Mouse (Mus musculus): ENCODE measurements around the gene Gfpt1.
A peak's percentile ranks its signal among the peaks of the same experiment; 100 is the strongest.
"Not testable (repeated sequence)": the region's sequence is repeated elsewhere in the genome, so short reads cannot be mapped to it uniquely, and the experiment has no call there.

Gfpt1 gene

DNA sequence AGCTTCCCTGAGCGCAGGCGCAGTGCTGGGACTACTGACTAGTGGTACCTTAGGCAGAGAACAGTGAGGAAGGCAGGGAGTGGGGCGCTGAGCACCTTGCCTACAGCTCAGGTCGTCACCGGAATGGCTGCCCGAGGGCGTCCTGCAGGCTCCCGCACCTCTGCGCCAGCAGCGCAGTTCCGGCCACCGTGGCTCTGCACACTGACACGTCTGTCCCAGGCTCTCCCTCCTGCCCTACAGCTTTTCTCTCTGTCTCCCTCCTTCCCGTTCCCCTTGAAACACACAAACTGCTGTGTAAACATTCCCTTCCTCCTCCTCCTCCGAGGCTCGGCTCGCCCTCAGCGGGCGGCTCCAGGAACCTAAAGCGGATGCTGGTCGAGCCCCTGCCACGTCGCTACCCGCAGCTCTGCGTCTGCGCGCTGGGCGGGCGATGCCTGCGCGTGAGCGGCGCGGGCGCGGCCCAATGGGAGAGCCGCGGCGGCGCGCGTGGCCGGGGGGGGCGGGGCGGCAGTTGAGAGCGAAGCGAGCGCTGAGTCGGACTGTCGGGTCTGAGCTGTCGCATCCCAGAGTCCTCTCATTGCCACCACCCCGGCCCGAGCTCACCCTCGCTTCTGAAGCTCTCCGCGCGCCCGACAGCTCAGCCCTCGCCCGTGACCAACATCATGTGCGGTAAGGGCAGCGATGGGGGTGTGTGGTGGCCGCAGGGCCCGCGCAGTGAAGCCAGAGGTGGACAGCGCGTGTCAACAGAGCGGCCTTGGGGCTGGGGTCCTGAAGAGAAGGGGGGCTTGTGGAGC lies at the start of gene Gfpt1:
Gfpt1 (plus strand) TSS at position 510 of the 794 bp plus-strand sequence.
- DNase-seq (ENCODE audit: low spot score in 2 of 2) = peak; percentile 93 to 95

DNA sequence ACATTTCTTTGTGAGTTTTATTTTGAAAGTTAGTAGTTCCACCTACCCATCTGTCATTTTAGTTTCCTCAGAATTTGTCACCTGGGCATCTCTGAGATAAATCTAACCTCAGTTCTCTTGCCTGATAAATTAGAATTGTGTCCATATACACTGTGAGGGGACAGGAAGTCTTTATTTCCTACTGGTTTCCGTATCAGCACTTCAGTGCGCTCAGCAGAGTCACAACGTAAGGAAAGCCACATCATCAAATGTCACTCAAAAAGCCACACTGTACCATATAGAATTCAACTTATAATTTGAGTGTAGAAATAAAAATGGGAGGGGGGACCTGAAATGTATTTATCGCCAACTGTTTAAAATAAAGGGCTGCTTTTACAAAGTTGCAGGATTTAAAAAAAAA lies 48.4 kb upstream of the Gfpt1 start:
- DNase-seq (ENCODE audit: low spot score in 2 of 2) = no peak

GRCm38 (mm10) chr6:86996629-86997307 lies 45.9 kb upstream of the Gfpt1 start:
- peak; percentile 46 to 65 for DNase-seq (ENCODE audit: low spot score in 2 of 2)

GRCm38 (mm10) chr6:86997360-86997759 lies 45.3 kb upstream of the Gfpt1 start:
- no peak for DNase-seq (ENCODE audit: low spot score in 2 of 2)

DNA sequence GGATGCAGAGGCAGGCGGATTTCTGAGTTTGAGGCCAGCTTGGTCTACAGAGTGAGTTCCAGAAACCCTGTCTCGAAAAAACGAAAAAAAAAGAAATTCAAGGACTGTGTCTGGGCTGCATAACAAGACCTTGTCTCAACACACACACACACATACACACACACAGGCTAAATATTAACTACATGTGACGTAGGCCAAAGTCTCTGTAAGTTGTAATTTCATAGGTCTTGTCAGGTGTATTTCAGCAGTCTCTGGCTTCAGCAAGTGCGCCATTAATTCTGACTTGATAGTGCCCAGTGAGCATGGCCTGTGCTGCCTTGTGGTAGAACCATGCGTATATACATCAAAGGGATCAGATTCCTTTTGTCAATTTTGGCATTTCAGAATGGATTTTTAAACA lies 40.7 kb upstream of the Gfpt1 start:
- no peak for DNase-seq (ENCODE audit: low spot score in 2 of 2)

DNA sequence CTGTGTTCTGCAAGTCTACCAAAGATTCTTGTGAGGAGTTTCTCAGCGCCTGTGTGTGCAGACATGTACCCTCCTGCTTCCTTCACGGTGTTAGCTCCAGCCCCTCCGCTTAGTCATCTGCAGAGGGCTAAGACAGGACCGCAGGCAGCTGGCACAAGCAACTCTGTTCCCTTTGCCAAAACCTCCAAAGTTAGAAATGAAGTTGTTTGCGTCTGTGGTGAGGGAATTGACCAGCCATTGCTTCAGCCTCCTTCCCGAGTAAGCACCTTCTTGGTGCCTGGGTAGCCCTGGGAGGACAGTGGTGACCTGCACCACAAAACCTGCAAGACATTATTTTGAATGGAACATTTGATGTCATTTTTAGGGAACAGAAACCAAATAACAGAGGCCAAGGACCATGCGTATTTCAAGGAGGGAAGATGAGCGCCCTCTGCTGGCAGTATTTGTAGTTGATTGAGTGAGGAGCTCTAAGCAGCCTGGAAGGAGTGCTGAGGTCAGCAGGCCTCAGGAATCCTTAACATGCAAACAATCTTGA lies 40.1 kb upstream of the Gfpt1 start:
- peak; percentile 89 to 92 for DNase-seq (ENCODE audit: low spot score in 2 of 2)

- DNase-seq (ENCODE audit: low spot score in 2 of 2) = no peak
Observed at GRCm38 (mm10) chr6:87004099-87004498, 38.5 kb upstream of the Gfpt1 start.

- no peak for DNase-seq (ENCODE audit: low spot score in 2 of 2)
Observed at GRCm38 (mm10) chr6:87005577-87005976, 37.1 kb upstream of the Gfpt1 start.

DNA sequence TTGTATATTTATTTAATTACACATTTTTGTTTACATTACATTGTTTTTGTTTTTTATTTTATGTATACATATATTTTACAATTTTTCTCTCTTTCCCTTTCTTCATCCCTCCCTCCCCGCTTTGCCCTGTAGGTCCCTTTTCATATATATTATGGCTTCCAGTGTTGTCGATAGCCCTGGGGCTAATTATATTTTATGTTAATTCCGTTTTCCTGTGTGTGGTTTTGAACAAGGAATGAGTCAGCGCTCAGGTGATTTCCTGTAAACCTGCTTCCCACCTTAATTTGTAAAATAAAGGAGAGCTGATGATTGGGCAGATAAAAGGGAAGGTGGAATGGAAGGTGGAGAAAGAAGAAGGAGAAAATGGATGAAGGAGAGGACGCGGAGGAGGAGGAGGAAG lies 33.8 kb upstream of the Gfpt1 start, which contains the start of gene Nfu1:
Nfu1 (plus strand) TSS at position 350 of the 400 bp plus-strand sequence.
- no peak for DNase-seq (ENCODE audit: low spot score in 2 of 2)

GRCm38 (mm10) chr6:87009692-87010328 lies 32.8 kb upstream of the Gfpt1 start:
- DNase-seq (ENCODE audit: low spot score in 2 of 2) = peak; percentile 94 to 95

DNA sequence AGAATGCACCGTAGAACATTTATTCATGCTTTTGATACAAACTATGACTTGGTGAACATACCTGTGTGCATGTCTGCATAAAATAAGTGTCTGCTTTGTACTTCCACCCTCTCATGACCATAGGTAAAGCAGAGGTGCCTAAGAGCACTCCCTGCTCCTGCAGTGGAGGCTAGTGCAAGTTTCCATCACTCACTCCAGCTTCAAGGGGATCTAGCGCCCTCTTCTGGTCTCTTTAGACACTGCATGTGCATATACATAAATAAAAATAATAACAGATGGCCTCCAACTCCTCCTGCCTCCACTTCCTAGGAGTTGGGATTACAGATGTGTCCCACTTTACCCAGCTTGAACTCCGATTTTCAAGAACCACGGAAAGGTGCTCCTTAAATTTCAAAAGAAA lies 25.7 kb upstream of the Gfpt1 start:
- peak in 1 of 2 experiments; percentile 45 for DNase-seq (ENCODE audit: low spot score in 2 of 2)

DNA sequence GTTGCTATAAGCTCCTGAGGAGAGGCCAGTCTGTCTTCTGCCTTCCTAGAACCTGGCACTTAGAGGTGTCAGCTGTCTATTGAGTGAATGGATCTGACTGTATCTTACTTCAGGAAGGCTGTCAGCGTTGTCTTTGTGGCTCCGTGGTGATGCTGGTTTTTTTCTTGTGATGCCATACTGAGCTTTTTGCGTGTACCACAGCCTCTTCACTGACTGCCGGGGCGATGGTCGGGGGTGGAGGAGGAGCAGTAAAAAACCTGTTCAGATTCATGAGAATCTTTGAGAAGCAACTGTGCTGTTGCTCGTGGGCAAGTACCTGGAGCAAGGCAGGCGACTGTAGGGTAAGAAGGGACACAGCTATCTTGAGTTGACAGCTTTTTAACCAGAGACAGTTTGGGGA lies 23.8 kb upstream of the Gfpt1 start:
- no peak for DNase-seq (ENCODE audit: low spot score in 2 of 2)

DNA sequence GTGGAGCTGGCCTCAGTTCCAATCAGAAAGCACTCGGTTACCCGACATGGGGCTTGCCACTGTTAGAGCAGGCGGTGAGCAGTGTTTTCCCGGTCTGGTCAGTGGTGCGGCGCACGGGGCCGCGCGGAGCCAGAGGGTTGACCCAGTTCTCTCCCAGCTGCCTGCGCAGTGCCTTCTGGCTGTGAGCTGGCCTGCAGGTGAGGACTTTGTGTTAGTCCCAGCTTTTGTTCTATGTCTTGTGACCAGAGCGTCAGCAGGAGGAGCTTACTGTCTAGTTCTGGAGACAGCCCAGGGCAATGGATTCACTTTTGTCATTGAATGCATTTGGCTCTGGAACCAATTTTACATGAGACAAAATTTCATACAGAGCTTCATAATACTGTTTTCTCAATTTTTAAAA lies 20.9 kb upstream of the Gfpt1 start:
- DNase-seq (ENCODE audit: low spot score in 2 of 2) = no peak

GRCm38 (mm10) chr6:87026980-87027379 lies 15.7 kb upstream of the Gfpt1 start:
- DNase-seq (ENCODE audit: low spot score in 2 of 2) = no peak

DNA sequence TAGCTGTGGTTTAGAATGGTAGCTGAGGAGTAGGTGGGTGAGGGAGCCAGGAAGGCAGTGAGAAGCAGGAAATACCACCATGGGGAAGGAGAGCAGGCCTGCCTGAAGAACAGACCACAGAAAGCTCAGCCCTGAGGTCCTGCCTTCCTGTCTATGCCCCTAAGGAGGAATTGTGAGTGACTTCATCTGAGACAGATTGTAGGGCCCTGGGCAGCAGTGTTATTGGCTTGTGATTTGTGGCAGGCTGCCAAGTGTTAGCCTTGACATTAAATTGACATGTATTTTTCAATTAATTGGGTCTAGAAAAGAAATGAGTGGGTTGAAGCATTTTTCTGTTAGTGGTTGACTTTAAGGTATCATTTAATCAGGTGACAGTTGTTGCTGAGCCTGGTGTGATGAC lies 13.8 kb upstream of the Gfpt1 start:
- no peak for DNase-seq (ENCODE audit: low spot score in 2 of 2)

DNA sequence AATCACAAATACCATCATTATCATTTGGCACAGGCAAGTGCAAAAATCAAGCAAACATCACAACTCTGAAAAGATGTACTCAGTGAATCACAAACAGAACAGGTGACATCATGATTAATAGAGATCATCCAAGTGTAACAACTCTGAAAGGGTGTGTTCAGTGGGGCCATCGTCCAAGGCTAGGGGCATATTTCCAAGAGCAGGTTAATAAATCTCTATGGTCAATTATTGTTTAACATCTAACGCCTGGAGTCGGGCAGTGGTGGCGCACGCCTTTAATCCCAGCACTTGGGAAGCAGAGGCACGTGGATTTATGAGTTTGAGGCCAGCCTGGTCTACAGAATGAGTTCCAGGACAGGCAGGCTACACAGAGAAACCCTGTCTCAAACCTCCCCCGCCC lies 11.3 kb upstream of the Gfpt1 start:
- DNase-seq (ENCODE audit: low spot score in 2 of 2) = not testable (repeated sequence)

- DNase-seq (ENCODE audit: low spot score in 2 of 2) = no peak
Observed at GRCm38 (mm10) chr6:87032401-87032800, 10.2 kb upstream of the Gfpt1 start.

DNA sequence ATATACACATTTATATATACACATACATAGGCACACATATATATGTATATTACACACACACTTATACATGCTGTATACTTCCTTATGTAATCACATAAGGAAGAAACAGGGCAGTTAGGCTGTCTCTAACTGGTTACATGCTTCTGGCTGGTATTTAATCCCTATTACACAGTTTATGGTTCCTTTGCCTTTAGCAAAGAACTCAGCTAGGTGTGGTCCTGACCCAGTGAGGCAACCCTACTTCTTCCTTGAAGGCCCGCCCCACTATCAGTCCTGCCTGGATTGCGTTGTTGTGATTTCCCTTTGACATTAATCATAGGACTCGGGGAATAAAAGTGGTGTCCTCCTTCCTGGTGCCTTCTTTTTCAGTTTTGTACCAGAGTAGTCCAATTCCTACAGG lies 8.3 kb upstream of the Gfpt1 start:
- DNase-seq (ENCODE audit: low spot score in 2 of 2) = no peak

GRCm38 (mm10) chr6:87037826-87038620 lies 4.6 kb upstream of the Gfpt1 start:
- DNase-seq (ENCODE audit: low spot score in 2 of 2) = no peak

GRCm38 (mm10) chr6:87039161-87039560 lies 3.5 kb upstream of the Gfpt1 start:
- DNase-seq (ENCODE audit: low spot score in 2 of 2) = no peak

DNA sequence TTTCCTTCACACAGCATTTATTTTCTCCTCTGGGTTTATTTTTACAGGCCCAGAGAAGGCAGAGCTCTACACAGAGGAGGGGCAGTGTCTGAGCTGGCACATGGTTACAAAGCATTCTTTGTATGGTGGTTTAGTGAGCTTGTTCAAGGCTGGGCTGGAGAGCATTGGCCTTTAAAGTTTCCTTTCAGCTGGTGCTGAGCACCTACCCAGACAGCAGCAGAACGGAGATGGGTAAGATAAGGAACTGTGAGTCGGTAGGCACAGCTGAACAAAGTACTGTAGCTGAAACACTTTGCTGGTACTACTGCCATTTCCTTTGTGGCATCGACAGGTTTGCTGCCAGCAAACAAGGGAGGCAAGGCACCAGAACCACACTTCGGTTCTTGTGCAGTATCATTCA lies 1.7 kb upstream of the Gfpt1 start:
- peak in 1 of 2 experiments; percentile 20 for DNase-seq (ENCODE audit: low spot score in 2 of 2)

- DNase-seq (ENCODE audit: low spot score in 2 of 2) = no peak
Observed at GRCm38 (mm10) chr6:87041431-87041830, 1.2 kb upstream of the Gfpt1 start.
